Mouse (Mus musculus): ENCODE data around the gene Wwox.

- TF ChIP-seq CTCF (IDR thresholded peaks at IDR 0.05), result no peak
- no peak for TF ChIP-seq EP300 (IDR thresholded peaks at IDR 0.05)
Measured at GRCm38 (mm10) chr8:114909146-114909545, 469.7 kb downstream of the Wwox start.

Data from lung, postnatal 0 days (tissue).